Mouse (Mus musculus): ENCODE results near the gene Mcmbp.

DNA sequence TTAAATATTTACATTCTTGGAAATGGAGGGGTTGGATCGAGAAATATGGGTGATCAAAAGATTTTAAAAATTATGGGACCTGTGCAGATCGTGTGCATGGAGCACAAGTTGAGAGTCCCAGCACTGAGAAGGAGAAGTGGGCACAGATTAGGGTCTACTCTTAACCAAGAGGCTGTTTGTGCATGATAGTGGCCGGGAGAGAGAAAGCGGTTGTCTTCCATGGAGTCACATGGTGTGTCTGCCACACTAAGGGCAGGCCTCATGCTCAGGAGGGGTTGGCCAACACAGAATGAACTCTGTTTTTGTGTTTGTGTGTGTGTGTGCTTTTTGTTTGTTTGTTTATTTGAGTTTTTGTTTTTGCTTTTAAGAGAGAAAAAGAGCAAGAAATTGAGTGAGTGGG is 11.7 kb upstream of the Mcmbp start:
- no peak for TF ChIP-seq POLR2A (IDR thresholded peaks at IDR 0.05; ENCODE audit: borderline replicate concordance, low read depth, low read length)
- TF ChIP-seq CTCF (IDR thresholded peaks at IDR 0.05; ENCODE audit: low read depth, low read length), result no peak
